Mouse (Mus musculus) natural killer cell, adult 2 months (primary cell): ENCODE measurements around the gene Zscan4c.
"Not testable (repeated sequence)": the region's sequence is repeated elsewhere in the genome, so short reads cannot be mapped to it uniquely, and the experiment has no call there.

Experiments used
- DNase-seq, 2 experiments: peaks; one replicate each; pipeline ENCODE4 v3.0.0; 2022; ENCODE audit warnings: low spot score in 2 of 2

Gene Zscan4c

GRCm38 (mm10) chr7:11005445-11005844 is at the start of gene Zscan4c:
TSS of gene Zscan4c (plus strand) at chr7:11005745.
- not testable (repeated sequence) for DNase-seq
